Mouse (Mus musculus) E14TG2a.4 (cell line): ENCODE measurements around the gene Slc16a13.

ENCODE experiments used
- CTCF ChIP-seq: conservative IDR thresholded peaks from 2 replicates; pipeline ENCODE4 v1.5.1; 2014; ENCODE audit warnings: low read length
- POU5F1 ChIP-seq: IDR thresholded peaks from 2 replicates; pipeline ENCODE4 v1.6.1; 2014; ENCODE audit warnings: low read length, borderline replicate concordance

- TF ChIP-seq CTCF (no peak), POU5F1 (no peak)
These were observed 2.0 kb downstream of the Slc16a13 start for GRCm38 (mm10) chr11:70218741-70219470.
